In genomic region chr3:95319701-95320625, GRCm38 (mm10) we compare ENCODE assay signal across 19 mouse cellular contexts. TPM values are rescaled to one million over a fixed set of nuclear protein-coding genes. Genes with fewer than 3 reads are reported as not detected.
DNase-seq lines count a peak whose midpoint lies in the region; ATAC-seq and TF ChIP-seq lines count a peak whose summit lies in the region.
"Had no signal": no experiment of that assay in that cellular context is flagged by ENCODE, and none has a peak within 500 bp of the region (broad histone marks: within the 10 kb centered on the region; RNA-seq: fewer than 3 reads in every experiment).

No protein-coding gene starts in this region.

- TF ChIP-seq CTCF in gastrocnemius, adult 2 months (IDR thresholded peaks at IDR 0.05): no peak
- TF ChIP-seq CTCF in CH12.LX (conservative IDR thresholded peaks at IDR 0.05 in 1 of 2, IDR thresholded peaks at IDR 0.05 in 1 of 2; ENCODE audit: low read depth in 2 of 2, low read length in 2 of 2): no peak

- WGBS in liver, embryonic 15.5 days (ENCODE audit: insufficient replicate concordance): 69% methylated on average over 12 of the region's 12 CpGs

- dilution Hi-C loops in CH12.LX (cut with MboI; ENCODE audit: extremely low pct_ligation_motif_present, extremely low pct_unique_long_range_greater_than_20kb, low sequenced_read_pairs): no loop called here

- in situ Hi-C loops in CH12.LX (cut with MboI; ENCODE audit: low pct_ligation_motif_present, low pct_unique_long_range_greater_than_20kb, low sequenced_read_pairs): loop anchor here (5.0 kb wide), 1 partner anchor 32 kb away; no protein-coding TSS in a partner anchor

- TF ChIP-seq RAD21 in CH12.LX (IDR thresholded peaks at IDR 0.05; ENCODE audit: low read depth, low read length): no peak

- no peak overlapping the region for H3K4me3 ChIP-seq in gastrocnemius, adult 2 months
- H3K4me3 ChIP-seq in CH12.LX (replicated peaks in 1 of 3; ENCODE audit: low read depth in 2 of 3, low read length in 2 of 3, poor library complexity in 1 of 3): no peak overlapping the region
- H3K4me3 ChIP-seq in liver, embryonic 15.5 days (replicated peaks): no peak overlapping the region
- H3K4me3 ChIP-seq: forebrain, embryonic 15.5 days; midbrain, embryonic 12.5 days; neural tube, embryonic 13.5 days had no signal

- peak overlapping the region; percentile 2; the same call in 1 of the 2 replicates for H3K27ac ChIP-seq in gastrocnemius, adult 2 months
- no peak overlapping the region for H3K27ac ChIP-seq in CH12.LX (ENCODE audit: insufficient read depth, low read depth)
- H3K27ac ChIP-seq in liver, embryonic 15.5 days (replicated peaks): 0 out of 2 replicates have a peak overlapping the region, but pooled peaks have one; percentile 5
- H3K27ac ChIP-seq: forebrain, embryonic 15.5 days; hindbrain, postnatal 0 days; midbrain, embryonic 12.5 days; neural tube, embryonic 13.5 days had no signal

- intact Hi-C loops in gastrocnemius, adult 2 months (cut with DNase I): no loop called here
- intact Hi-C loops in gastrocnemius, postnatal 36 days (cut with DNase I): loop anchor here (5.0 kb wide), 1 partner anchor 38 kb away; the partner anchor contains the start of genes Mindy1 and Prune1

- H3K4me2 ChIP-seq in CH12.LX (ENCODE audit: insufficient read depth, low read depth, poor library complexity, severe bottlenecking): no peak overlapping the region
- peak overlapping the region; percentile 98; the same call in 1 of the 2 replicates for H3K4me2 ChIP-seq in liver, embryonic 15.5 days
- H3K4me2 ChIP-seq: forebrain, embryonic 15.5 days; midbrain, embryonic 12.5 days; neural tube, embryonic 13.5 days had no signal

- H3K9ac ChIP-seq in CH12.LX (ENCODE audit: insufficient read depth, low read depth): no peak overlapping the region
- no peak overlapping the region for H3K9ac ChIP-seq in liver, embryonic 15.5 days
- H3K9ac ChIP-seq: forebrain, embryonic 15.5 days; midbrain, embryonic 12.5 days; neural tube, embryonic 13.5 days had no signal

- H3K4me1 ChIP-seq in CH12.LX (ENCODE audit: control insufficient read depth in 1 of 2, insufficient read depth in 2 of 2): peaks cover 17 to 35% of the 10 kb centered on the region in 2 experiments
- peaks cover 61% of the 10 kb centered on the region for H3K4me1 ChIP-seq in liver, embryonic 15.5 days (replicated peaks)

- no peak for ATAC-seq in liver, embryonic 15.5 days (ENCODE audit: insufficient read depth)
- ATAC-seq: forebrain, embryonic 15.5 days; hindbrain, postnatal 0 days had no signal

- H3K27me3 ChIP-seq in CH12.LX (replicated peaks): no peaks in the 10 kb centered on the region
- no peaks in the 10 kb centered on the region for H3K27me3 ChIP-seq in liver, embryonic 15.5 days
- H3K27me3 ChIP-seq: forebrain, embryonic 15.5 days; midbrain, embryonic 12.5 days; neural tube, embryonic 13.5 days had no signal

- TF ChIP-seq POLR2A in CH12.LX (IDR thresholded peaks at IDR 0.05; ENCODE audit: low read depth, low read length): no peak

- DNase-seq in gastrocnemius, adult 2 months: no peak
- DNase-seq in gastrocnemius, postnatal 36 days: no peak
- DNase-seq in layer of hippocampus, adult 8-10 months (ENCODE audit: low spot score in 2 of 2): peak; percentile 38 to 52
- DNase-seq in layer of hippocampus, adult 9-10 months (ENCODE audit: low spot score): no peak
- no peak for DNase-seq in CH12.LX (ENCODE audit: extremely low read depth)
- no peak for DNase-seq in kidney, adult 8-10 months
- DNase-seq: adrenal gland, adult 8-10 months; cerebellum, adult 11-12 months; cerebellum, postnatal 14 days; embryo, embryonic 11 days; heart, postnatal 14 days; kidney, adult 11 months; spleen, adult 18-20 months; thymus, adult 2 months had no signal

- peaks cover 54 to 73% of the 10 kb centered on the region in 2 experiments for H3K36me3 ChIP-seq in CH12.LX (replicated peaks in 1 of 2; ENCODE audit: control insufficient read depth in 1 of 2, insufficient read depth in 1 of 2, low read length in 1 of 2)
- H3K36me3 ChIP-seq in liver, embryonic 15.5 days (replicated peaks): peaks cover 54% of the 10 kb centered on the region

- no peaks in the 10 kb centered on the region for H3K9me3 ChIP-seq in CH12.LX (replicated peaks; ENCODE audit: low read length)
- H3K9me3 ChIP-seq in liver, embryonic 15.5 days (replicated peaks): no peaks in the 10 kb centered on the region
- H3K9me3 ChIP-seq: forebrain, embryonic 15.5 days; midbrain, embryonic 12.5 days; neural tube, embryonic 13.5 days had no signal

- peaks cover 42% of the 10 kb centered on the region for H3K79me2 ChIP-seq in CH12.LX (replicated peaks; ENCODE audit: control insufficient read depth, extremely low read depth, insufficient read depth, poor library complexity, severe bottlenecking)

- no peak for TF ChIP-seq EP300 in CH12.LX (IDR thresholded peaks at IDR 0.05; ENCODE audit: low read length)

TF ChIP-seq in CH12.LX, 34 proteins besides CTCF, POLR2A, EP300 and RAD21:
- TF ChIP-seq HCFC1 (IDR thresholded peaks at IDR 0.05; ENCODE audit: low read depth, low read length): no peak
- no peak for TF ChIP-seq SMC3 (IDR thresholded peaks at IDR 0.05; ENCODE audit: low read depth, low read length)
- TF ChIP-seq POLR2AphosphoS2 (IDR thresholded peaks at IDR 0.05; ENCODE audit: low read depth, low read length): peak; percentile 50; the same call in 1 of the 2 replicates
- TF ChIP-seq ZNF384 (IDR thresholded peaks at IDR 0.05; ENCODE audit: low read depth, low read length): no peak
- TF ChIP-seq GABPA (IDR thresholded peaks at IDR 0.05; ENCODE audit: insufficient replicate concordance, low read depth, low read length): no peak
- TF ChIP-seq CHD2 (IDR thresholded peaks at IDR 0.05; ENCODE audit: low read length): no peak

RNA-seq across cellular contexts. Expression of gene Cers2, which starts 5.4 kb away (rescaled TPM):
- total RNA-seq in gastrocnemius, adult 2 months (2021): 10 to 100 TPM; 19.6 to 23.4 TPM
- total RNA-seq in gastrocnemius, postnatal 36 days (2021): 10 to 100 TPM; 15.9 to 23.3 TPM
- 10 to 100 TPM; 49.1 to 65.7 (median 61.2) TPM for total RNA-seq in layer of hippocampus, adult 8-10 months (2022)
- 70.6 and 81.1 TPM in 2 replicates for total RNA-seq in CH12.LX (2012; rRNA removed)
- 96.7 and 105 TPM in 2 replicates for total RNA-seq in CH12.LX (2014; rRNA removed)
- polyA plus RNA-seq in CH12.LX (2012; ENCODE audit: insufficient read length, low read depth): 84.5 and 89.8 TPM in 2 replicates
- polyA plus RNA-seq in liver, embryonic 15.5 days (2015; fragmentation: Nextera tagmentation; extraction: Ambion mirVana): 110 and 114 TPM in 2 replicates

RNA-seq across cellular contexts. Expression of gene Anxa9, which starts 13.0 kb away (rescaled TPM):
- total RNA-seq in gastrocnemius, adult 2 months (2021): not detected
- total RNA-seq in gastrocnemius, postnatal 36 days (2021): under 1 TPM in 1 of 2 experiments, not detected in 1; 0.64 TPM
- 1 to 10 TPM in 2 of 4 experiments, under 1 TPM in 2; 0.85 to 1.4 (median 1.2) TPM for total RNA-seq in layer of hippocampus, adult 8-10 months (2022)
- total RNA-seq in CH12.LX (2012; rRNA removed) (1.9 and 2.5 TPM in 2 replicates), CH12.LX (2014; rRNA removed) (1.4 and 1.5 TPM in 2 replicates)
- 3.6 and 4.1 TPM in 2 replicates for polyA plus RNA-seq in CH12.LX (2012; ENCODE audit: insufficient read length, low read depth)
- polyA plus RNA-seq in liver, embryonic 15.5 days (2015; fragmentation: Nextera tagmentation; extraction: Ambion mirVana): 2.1 and 2.8 TPM in 2 replicates

RNA-seq across cellular contexts. Expression of gene Setdb1, which starts 37.0 kb away (rescaled TPM):
- 10 to 100 TPM; 10.6 to 11.7 TPM for total RNA-seq in gastrocnemius, adult 2 months (2021)
- total RNA-seq in gastrocnemius, postnatal 36 days (2021): 10 to 100 TPM in 1 of 2 experiments, 1 to 10 TPM in 1; 9.5 to 10.5 TPM
- 10 to 100 TPM; 33.8 to 45.9 (median 41.6) TPM for total RNA-seq in layer of hippocampus, adult 8-10 months (2022)
- total RNA-seq in CH12.LX (2012; rRNA removed) (33.7 and 36.1 TPM in 2 replicates), CH12.LX (2014; rRNA removed) (43.2 and 46.5 TPM in 2 replicates)
- 45.1 and 49.5 TPM in 2 replicates for polyA plus RNA-seq in CH12.LX (2012; ENCODE audit: insufficient read length, low read depth)
- 12.0 and 12.9 TPM in 2 replicates for polyA plus RNA-seq in liver, embryonic 15.5 days (2015; fragmentation: Nextera tagmentation; extraction: Ambion mirVana)

RNA-seq across cellular contexts. Expression of gene Prune1, which starts 38.1 kb away (rescaled TPM):
- 10 to 100 TPM; 45.8 to 46.9 TPM for total RNA-seq in gastrocnemius, adult 2 months (2021)
- total RNA-seq in gastrocnemius, postnatal 36 days (2021): 10 to 100 TPM; 39.4 to 45.5 TPM
- total RNA-seq in layer of hippocampus, adult 8-10 months (2022): 10 to 100 TPM; 19.2 to 22.4 (median 21.0) TPM
- total RNA-seq in CH12.LX (2012; rRNA removed): 7.1 and 8.4 TPM in 2 replicates
- 7.1 and 8.5 TPM in 2 replicates for total RNA-seq in CH12.LX (2014; rRNA removed)
- polyA plus RNA-seq in CH12.LX (2012; ENCODE audit: insufficient read length, low read depth): 8.8 and 9.1 TPM in 2 replicates
- 9.0 and 9.5 TPM in 2 replicates for polyA plus RNA-seq in liver, embryonic 15.5 days (2015; fragmentation: Nextera tagmentation; extraction: Ambion mirVana)

RNA-seq across cellular contexts. Expression of gene Mindy1, which starts 38.8 kb away (rescaled TPM):
- 10 to 100 TPM; 23.9 to 26.4 TPM for total RNA-seq in gastrocnemius, adult 2 months (2021)
- total RNA-seq in gastrocnemius, postnatal 36 days (2021): 10 to 100 TPM; 21.3 to 23.8 TPM
- 10 to 100 TPM; 20.7 to 28.4 (median 23.9) TPM for total RNA-seq in layer of hippocampus, adult 8-10 months (2022)
- total RNA-seq in CH12.LX (2012; rRNA removed) (4.9 and 5.4 TPM in 2 replicates), CH12.LX (2014; rRNA removed) (5.0 and 6.0 TPM in 2 replicates)
- 8.7 and 14.4 TPM in 2 replicates for polyA plus RNA-seq in CH12.LX (2012; ENCODE audit: insufficient read length, low read depth)
- 18.8 and 20.9 TPM in 2 replicates for polyA plus RNA-seq in liver, embryonic 15.5 days (2015; fragmentation: Nextera tagmentation; extraction: Ambion mirVana)

Comparison
In these comparisons a context has a peak if more than half of its experiments do, and no peak if none do; other contexts are left out.
1. DNase-seq: peak in layer of hippocampus, adult 8-10 months (2 of 2); none in gastrocnemius, adult 2 months (single experiment), gastrocnemius, postnatal 36 days (0 of 2), layer of hippocampus, adult 9-10 months (single experiment), CH12.LX (single experiment) and kidney, adult 8-10 months (0 of 2).